Mouse (Mus musculus): ENCODE data around the gene Tacc2. TPM values are rescaled to one million over a fixed set of nuclear protein-coding genes. Genes with fewer than 3 reads are reported as not detected.

Tacc2 gene
- polyA plus RNA-seq, 1 experiment from 2014 or later: 40.0 TPM

GRCm38 (mm10) chr7:130754790-130755189 is 177.6 kb downstream of the Tacc2 start:
- in situ Hi-C loops (cut with MboI; ENCODE audit: low pct_unique_long_range_greater_than_20kb): loop anchor here (5.0 kb wide), 1 partner anchor 293 kb away; no protein-coding TSS in a partner anchor
- no peaks in the 10 kb centered on the region for H3K27me3 ChIP-seq
- no peak for TF ChIP-seq CTCF (IDR thresholded peaks at IDR 0.05)
- no peak for DNase-seq (ENCODE audit: low read depth, low spot score)
- ChIA-PET POLR2A (no interaction called here), CTCF (interaction anchor here (0.9 to 1.7 kb wide), 4 partner anchors 8 to 150 kb away, joined by 3 to 11 read pairs (median 5); no protein-coding TSS in a partner anchor)
- ATAC-seq: no peak

- DNase-seq (ENCODE audit: low read depth, low spot score) (no peak), ATAC-seq (no peak)
- in situ Hi-C loops (cut with MboI; ENCODE audit: low pct_unique_long_range_greater_than_20kb): loop anchor here (5.0 kb wide), 1 partner anchor 291 kb away; no protein-coding TSS in a partner anchor
- H3K27me3 ChIP-seq: no peaks in the 10 kb centered on the region
- POLR2A ChIA-PET: no interaction called here
- TF ChIP-seq CTCF (IDR thresholded peaks at IDR 0.05): no peak
- CTCF ChIA-PET: interaction anchor here (0.6 kb wide), 1 partner anchor 18 kb away, joined by 3 read pairs; no protein-coding TSS in a partner anchor
Observed at GRCm38 (mm10) chr7:130756343-130756835, 179.2 kb downstream of the Tacc2 start.

GRCm38 (mm10) chr7:130757326-130757865 is 180.2 kb downstream of the Tacc2 start:
- ChIA-PET CTCF (interaction anchor here (0.6 kb wide), 1 partner anchor 17 kb away, joined by 3 read pairs; no protein-coding TSS in a partner anchor), POLR2A (no interaction called here)
- in situ Hi-C loops (cut with MboI; ENCODE audit: low pct_unique_long_range_greater_than_20kb): loop anchor here (5.0 kb wide), 1 partner anchor 290 kb away; no protein-coding TSS in a partner anchor
- no peaks in the 10 kb centered on the region for H3K27me3 ChIP-seq
- DNase-seq (ENCODE audit: low read depth, low spot score) (no peak), ATAC-seq (no peak)
- no peak for TF ChIP-seq CTCF (IDR thresholded peaks at IDR 0.05)

- in situ Hi-C loops (cut with MboI; ENCODE audit: low pct_unique_long_range_greater_than_20kb): loop anchor here (5.0 to 10.0 kb wide), 2 partner anchors 80 to 1117 kb away; no protein-coding TSS in a partner anchor
- peak; percentile 84 for ATAC-seq
Observed at GRCm38 (mm10) chr7:130762071-130762897, 185.0 kb downstream of the Tacc2 start.

GRCm38 (mm10) chr7:130764160-130764559 is 186.9 kb downstream of the Tacc2 start:
- no peaks in the 10 kb centered on the region for H3K27me3 ChIP-seq
- TF ChIP-seq CTCF (IDR thresholded peaks at IDR 0.05): no peak
- ChIA-PET POLR2A (no interaction called here), CTCF (interaction anchor here (1.3 to 4.3 kb wide), 4 partner anchors 8 to 278 kb away, joined by 3 to 23 read pairs (median 4); partner anchors contain the start of gene Btbd16)
- in situ Hi-C loops (cut with MboI; ENCODE audit: low pct_unique_long_range_greater_than_20kb): loop anchor here (5.0 to 10.0 kb wide), 2 partner anchors 82 to 1119 kb away; no protein-coding TSS in a partner anchor
- no peak for DNase-seq (ENCODE audit: low read depth, low spot score)
- ATAC-seq: no peak

More at GRCm38 (mm10) chr7:130762071-130762897, 185.0 kb downstream of the Tacc2 start:
- TF ChIP-seq CTCF (IDR thresholded peaks at IDR 0.05): peak; percentile 85
- peak; percentile 15 for DNase-seq (ENCODE audit: low read depth, low spot score)
- no peaks in the 10 kb centered on the region for H3K27me3 ChIP-seq
- CTCF ChIA-PET: interaction anchor here (0.6 to 4.3 kb wide), 43 partner anchors 8 to 1138 kb away, joined by 3 to 30 read pairs (median 4); partner anchors contain the start of gene Btbd16
- POLR2A ChIA-PET: interaction anchor here (0.5 to 1.2 kb wide), 3 partner anchors 9 to 238 kb away, joined by 3 read pairs; no protein-coding TSS in a partner anchor

GRCm38 (mm10) chr7:130766411-130767170 is 189.4 kb downstream of the Tacc2 start:
- POLR2A ChIA-PET: no interaction called here
- TF ChIP-seq CTCF (IDR thresholded peaks at IDR 0.05): no peak
- ATAC-seq (no peak), DNase-seq (ENCODE audit: low read depth, low spot score) (no peak)
- CTCF ChIA-PET: interaction anchor here (1.1 kb wide), 1 partner anchor 288 kb away, joined by 3 read pairs; no protein-coding TSS in a partner anchor
- no peaks in the 10 kb centered on the region for H3K27me3 ChIP-seq
- in situ Hi-C loops (cut with MboI; ENCODE audit: low pct_unique_long_range_greater_than_20kb): loop anchor here (10.0 kb wide), 1 partner anchor 1122 kb away; no protein-coding TSS in a partner anchor

GRCm38 (mm10) chr7:130768151-130768550 is 190.9 kb downstream of the Tacc2 start:
- CTCF ChIA-PET: no interaction called here
- no peak for TF ChIP-seq CTCF (IDR thresholded peaks at IDR 0.05)
- no peak for DNase-seq (ENCODE audit: low read depth, low spot score)
- in situ Hi-C loops (cut with MboI; ENCODE audit: low pct_unique_long_range_greater_than_20kb): loop anchor here (10.0 kb wide), 1 partner anchor 1123 kb away; no protein-coding TSS in a partner anchor
- ATAC-seq: no peak
- POLR2A ChIA-PET: no interaction called here
- H3K27me3 ChIP-seq: no peaks in the 10 kb centered on the region

GRCm38 (mm10) chr7:130770707-130771106 is 193.5 kb downstream of the Tacc2 start:
- CTCF ChIA-PET: interaction anchor here (0.8 to 3.9 kb wide), 5 partner anchors 8 to 207 kb away, joined by 3 to 23 read pairs (median 3); no protein-coding TSS in a partner anchor
- TF ChIP-seq CTCF (IDR thresholded peaks at IDR 0.05): peak; percentile 91
- no peaks in the 10 kb centered on the region for H3K27me3 ChIP-seq
- in situ Hi-C loops (cut with MboI; ENCODE audit: low pct_unique_long_range_greater_than_20kb): loop anchor here (5.0 to 10.0 kb wide), 3 partner anchors 54 to 214 kb away; no protein-coding TSS in a partner anchor
- ATAC-seq: peak; percentile 54
- POLR2A ChIA-PET: no interaction called here
- peak; percentile 17 for DNase-seq (ENCODE audit: low read depth, low spot score)

GRCm38 (mm10) chr7:130773171-130773830 is 196.1 kb downstream of the Tacc2 start:
- TF ChIP-seq CTCF (IDR thresholded peaks at IDR 0.05): peak; percentile 93
- in situ Hi-C loops (cut with MboI; ENCODE audit: low pct_unique_long_range_greater_than_20kb): loop anchor here (5.0 to 10.0 kb wide), 3 partner anchors 52 to 212 kb away; no protein-coding TSS in a partner anchor
- ATAC-seq: peak; percentile 54
- DNase-seq (ENCODE audit: low read depth, low spot score): peak; percentile 10
- ChIA-PET POLR2A (no interaction called here), CTCF (interaction anchor here (0.7 to 3.9 kb wide), 20 partner anchors 10 to 281 kb away, joined by 3 to 23 read pairs (median 3); no protein-coding TSS in a partner anchor)
- no peaks in the 10 kb centered on the region for H3K27me3 ChIP-seq

Data from Patski (cell line).